Mouse (Mus musculus) kidney, postnatal 0 days (tissue): ENCODE measurements around the gene Ldlrap1. TPM values are rescaled to one million over a fixed set of nuclear protein-coding genes. Genes with fewer than 3 reads are reported as not detected.

Experiments
- ATAC-seq: fragments of 200-750 bp; cut with Nextera tagmentation; replicated peaks from 2 replicates; pipeline ENCODE4 v1.8.0; 2017; ENCODE audit warnings: low read depth, moderate number of reproducible peaks, moderate TSS enrichment, moderate library complexity; ENCODE audit not compliant: low FRiP score
- DNase-seq: peaks from one replicate; pipeline ENCODE4 v3.0.0-alpha.2; 2016; ENCODE audit warnings: low spot score
- H3K27ac ChIP-seq: fragments of 300-500 bp; sonication (generic); 2 replicates; pipeline ENCODE4 v1.5.1; 2014; ENCODE audit warnings: mild to moderate bottlenecking
- H3K27me3 ChIP-seq: fragments of 300-500 bp; sonication (generic); 2 replicates; pipeline ENCODE4 v1.6.1; 2014; ENCODE audit warnings: low read length, mixed read lengths; ENCODE audit not compliant: insufficient read depth
- H3K36me3 ChIP-seq: fragments of 300-500 bp; sonication (generic); 2 replicates; pipeline ENCODE4 v1.6.1; 2014; ENCODE audit warnings: low read length, mixed read lengths; ENCODE audit not compliant: insufficient read depth
- H3K4me1 ChIP-seq: fragments of 300-500 bp; sonication (generic); replicated peaks from 2 replicates; pipeline ENCODE4 v1.6.1; 2014; ENCODE audit warnings: antibody characterized with exemption, low read length, mixed read lengths; ENCODE audit not compliant: insufficient read depth
- H3K4me2 ChIP-seq: fragments of 300-500 bp; sonication (generic); 2 replicates; pipeline ENCODE4 v1.6.1; 2014; ENCODE audit warnings: mild to moderate bottlenecking, low read length, moderate library complexity, mixed read lengths
- H3K4me3 ChIP-seq: fragments of 300-500 bp; sonication (generic); replicated peaks from 2 replicates; pipeline ENCODE4 v1.5.1; 2014; ENCODE audit warnings: low read depth, low read length
- H3K9ac ChIP-seq: fragments of 300-500 bp; sonication (generic); 2 replicates; pipeline ENCODE4 v1.6.1; 2014; ENCODE audit warnings: low read depth, low read length
- H3K9me3 ChIP-seq: fragments of 300-500 bp; sonication (generic); replicated peaks from 2 replicates; pipeline ENCODE4 v1.6.1; 2016; ENCODE audit warnings: low read length, inconsistent platforms, mixed read lengths
- CTCF ChIP-seq: IDR thresholded peaks from 2 replicates; pipeline ENCODE4 v1.5.1; 2016; ENCODE audit warnings: antibody characterized with exemption, low read depth, mild to moderate bottlenecking, moderate library complexity
- WGBS: fragments of 180-500 bp; shearing (Covaris S2); extraction: QIAGEN DNeasy Blood & Tissue Kit; methylation state at CpG from one replicate; pipeline ENCODE4 v1.1.7; 2014; 5-methylcytosine and 5-hydroxymethylcytosine counted together
- polyA plus RNA-seq: library from polyadenylated mRNA; unstranded; fragments of >200 nt; fragmentation: Nextera tagmentation; extraction: Ambion mirVana; gene quantifications from 2 replicates; pipeline ENCODE4 v1.2.1, GENCODE M21; 2015

Ldlrap1 gene
- polyA plus RNA-seq, 1 experiment from 2014 or later: 21.3 TPM

- TF ChIP-seq CTCF: no peak
- H3K36me3 ChIP-seq: 0 out of 2 replicates have a peak, but pooled peaks cover 10% of the 10 kb centered on the region
- DNase-seq (no peak), ATAC-seq (no peak)
- H3K4me1 ChIP-seq: peaks cover 18% of the 10 kb centered on the region
- H3K9me3 ChIP-seq: no peaks in the 10 kb centered on the region
- no peak overlapping the region for H3K4me2 ChIP-seq
- no peaks in the 10 kb centered on the region for H3K27me3 ChIP-seq
- WGBS: 37% methylated on average over 10 of the region's 10 CpGs
- H3K4me3 ChIP-seq: no peak overlapping the region
- peak overlapping the region; percentile 26; the same call in 1 of the 2 replicates for H3K27ac ChIP-seq
- H3K9ac ChIP-seq: 0 out of 2 replicates have a peak overlapping the region, but pooled peaks have one; percentile 14
These were observed 13.5 kb downstream of the Ldlrap1 start for GRCm38 (mm10) chr4:134754371-134754770.

DNA sequence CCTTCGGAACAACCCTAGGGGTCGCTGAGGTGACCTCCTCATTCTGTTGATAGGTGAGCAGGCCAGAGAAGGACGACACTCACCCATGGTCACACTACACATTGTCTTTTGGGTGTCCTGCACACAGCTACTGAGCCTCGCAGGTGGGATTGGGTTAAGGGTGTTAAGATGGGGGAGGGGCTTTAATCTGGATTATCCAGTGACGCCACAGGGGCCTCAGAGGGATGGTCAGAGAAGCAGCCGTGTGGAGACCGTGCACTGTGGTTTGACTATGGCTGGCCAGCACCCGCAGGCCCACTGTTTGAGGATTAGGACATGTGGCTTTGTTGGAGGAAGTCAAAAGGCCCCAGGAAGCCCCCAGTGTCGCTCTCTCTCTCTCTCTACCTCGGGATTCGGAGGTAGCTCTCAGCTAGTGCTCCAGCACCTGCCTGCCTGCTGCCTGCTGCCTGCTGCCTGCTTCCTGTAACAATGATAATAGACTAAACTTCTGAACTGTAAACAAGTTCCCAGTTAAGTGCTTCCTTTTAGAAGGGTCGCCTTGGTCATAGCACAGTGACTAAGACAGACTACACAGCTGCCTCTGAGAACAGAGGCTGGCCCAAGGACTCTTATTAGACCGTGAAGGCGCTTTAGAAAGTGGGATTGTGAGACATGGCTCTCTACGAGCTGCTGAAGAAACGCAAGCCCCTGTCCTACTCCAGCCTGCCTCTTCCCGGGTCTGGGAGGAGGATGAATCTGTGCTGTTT lies 14.1 kb downstream of the Ldlrap1 start:
- no peak overlapping the region for H3K4me2 ChIP-seq
- H3K4me1 ChIP-seq: peaks cover 15% of the 10 kb centered on the region
- no peak overlapping the region for H3K9ac ChIP-seq
- H3K27ac ChIP-seq: peak overlapping the region; percentile 48; the same call in 1 of the 2 replicates
- TF ChIP-seq CTCF: no peak
- peak; percentile 70 for DNase-seq
- H3K36me3 ChIP-seq: 0 out of 2 replicates have a peak, but pooled peaks cover 16% of the 10 kb centered on the region
- no peaks in the 10 kb centered on the region for H3K9me3 ChIP-seq
- H3K4me3 ChIP-seq: no peak overlapping the region
- ATAC-seq: no peak
- no peaks in the 10 kb centered on the region for H3K27me3 ChIP-seq
- 50% methylated on average over 17 of the region's 17 CpGs for WGBS

DNA sequence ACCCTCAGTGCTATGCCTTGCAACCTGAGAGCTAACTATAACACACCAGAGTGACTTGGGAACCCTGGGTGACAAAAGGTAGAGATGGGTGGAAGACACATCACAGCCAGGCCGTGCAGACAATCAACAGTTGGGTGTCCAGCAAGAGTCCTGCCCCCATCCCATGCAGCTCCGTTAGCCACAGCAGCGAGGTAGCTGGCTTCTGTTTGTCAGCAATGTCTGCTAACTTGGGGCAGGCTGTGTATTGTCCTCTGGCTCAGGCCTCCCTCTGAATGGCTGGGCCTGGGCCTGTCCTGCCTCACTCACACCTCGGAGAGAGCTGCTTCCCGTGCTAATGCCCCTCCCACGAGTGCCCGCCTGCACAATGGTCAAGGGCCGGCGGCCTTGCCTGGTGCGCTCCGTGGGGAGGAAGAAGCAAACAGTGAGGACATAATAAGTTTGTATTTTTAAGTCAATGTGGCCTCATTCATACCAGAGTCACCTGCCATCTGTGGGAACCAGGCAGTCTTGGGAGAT lies 14.9 kb downstream of the Ldlrap1 start:
- no peak for TF ChIP-seq CTCF
- Histone ChIP-seq H3K9ac (0 out of 2 replicates have a peak overlapping the region, but pooled peaks have one; percentile 9), H3K9me3 (no peaks in the 10 kb centered on the region), H3K4me1 (peaks cover 15% of the 10 kb centered on the region), H3K4me2 (no peak overlapping the region), H3K36me3 (peaks cover 22% of the 10 kb centered on the region; the same call in 1 of the 2 replicates), H3K27me3 (no peaks in the 10 kb centered on the region), H3K4me3 (no peak overlapping the region), H3K27ac (no peak overlapping the region)
- no peak for ATAC-seq
- no peak for DNase-seq
- WGBS: 45% methylated on average over 11 of the region's 11 CpGs

- Histone ChIP-seq H3K27me3 (no peaks in the 10 kb centered on the region), H3K4me2 (no peak overlapping the region), H3K36me3 (peaks cover 30% of the 10 kb centered on the region), H3K27ac (no peak overlapping the region), H3K9ac (no peak overlapping the region), H3K4me1 (peaks cover 15% of the 10 kb centered on the region), H3K9me3 (no peaks in the 10 kb centered on the region), H3K4me3 (no peak overlapping the region)
- no peak for ATAC-seq
- WGBS: 68% methylated on average over 18 of the region's 18 CpGs
- no peak for TF ChIP-seq CTCF
- DNase-seq: no peak
These were observed 16.0 kb downstream of the Ldlrap1 start for GRCm38 (mm10) chr4:134751682-134752380.

- peaks cover 39% of the 10 kb centered on the region for H3K36me3 ChIP-seq
These were observed 17.0 kb downstream of the Ldlrap1 start for GRCm38 (mm10) chr4:134750825-134751224.

DNA sequence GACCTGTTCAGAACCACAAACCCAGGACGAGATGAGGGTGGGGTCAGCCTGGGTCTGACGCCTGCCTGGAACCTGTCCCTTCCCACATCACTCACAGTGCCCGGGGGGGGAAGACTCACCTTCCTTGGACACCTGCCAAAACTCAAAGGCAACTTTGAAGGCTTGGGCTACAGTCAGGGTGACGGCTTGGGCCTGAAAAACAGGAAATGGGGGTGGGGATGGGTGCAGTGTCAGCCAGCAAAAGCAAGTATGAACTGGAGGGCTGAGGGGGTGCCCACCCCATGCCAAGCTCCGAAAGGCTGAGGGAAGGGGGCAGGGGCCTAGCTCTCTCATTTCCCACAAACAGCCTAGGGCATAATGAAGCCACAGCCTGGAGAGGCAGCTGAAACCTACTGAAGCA lies 17.6 kb downstream of the Ldlrap1 start:
- no peak overlapping the region for H3K9ac ChIP-seq
- no peaks in the 10 kb centered on the region for H3K9me3 ChIP-seq
- TF ChIP-seq CTCF: no peak
- WGBS: 59% methylated on average over 5 of the region's 5 CpGs
- H3K27me3 ChIP-seq: no peaks in the 10 kb centered on the region
- peaks cover 39% of the 10 kb centered on the region for H3K36me3 ChIP-seq
- no peak overlapping the region for H3K4me2 ChIP-seq
- H3K27ac ChIP-seq: no peak overlapping the region
- ATAC-seq (peak; percentile 6; the same call in 1 of the 2 replicates), DNase-seq (no peak)
- H3K4me1 ChIP-seq: peaks cover 15% of the 10 kb centered on the region
- no peak overlapping the region for H3K4me3 ChIP-seq

More at GRCm38 (mm10) chr4:134750825-134751224, 17.0 kb downstream of the Ldlrap1 start:
- no peak overlapping the region for H3K4me2 ChIP-seq
- WGBS: 78% methylated on average over 6 of the region's 6 CpGs
- H3K4me3 ChIP-seq: no peak overlapping the region
- TF ChIP-seq CTCF: no peak
- H3K9ac ChIP-seq: no peak overlapping the region
- H3K27ac ChIP-seq: no peak overlapping the region
- no peaks in the 10 kb centered on the region for H3K27me3 ChIP-seq
- ATAC-seq (no peak), DNase-seq (no peak)
- no peaks in the 10 kb centered on the region for H3K9me3 ChIP-seq
- peaks cover 15% of the 10 kb centered on the region for H3K4me1 ChIP-seq
